Mouse (Mus musculus) MEL-GATA-1-ER (cell line): ENCODE measurements around the gene Atg16l1.
"Not testable (repeated sequence)": the region's sequence is repeated elsewhere in the genome, so short reads cannot be mapped to it uniquely, and the experiment has no call there.

Experiments
- DNase-seq: peaks from one replicate; pipeline ENCODE4 v3.0.0-alpha.2; 2012; ENCODE audit warnings: low read depth; ENCODE audit errors: extremely low read depth

Gene Atg16l1

DNA sequence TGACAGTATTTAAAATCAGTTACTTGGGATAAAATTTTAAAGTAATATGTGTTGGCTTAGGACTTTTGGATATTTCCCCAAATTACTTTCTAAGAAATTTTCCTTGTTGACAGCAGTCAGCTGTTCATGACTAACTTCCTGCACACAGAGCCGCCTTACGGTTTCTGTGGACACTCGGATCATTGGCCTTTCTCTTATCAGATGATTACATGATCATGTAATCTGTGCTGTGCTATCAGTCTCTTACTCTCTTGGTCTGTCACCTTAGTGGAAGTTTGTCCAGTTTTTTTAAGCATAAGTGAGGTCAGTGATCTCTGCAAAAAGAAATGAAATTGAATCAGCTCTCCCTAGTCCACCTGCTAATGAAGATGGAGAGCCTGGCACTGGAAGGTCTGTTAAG lies 16.1 kb downstream of the Atg16l1 start:
- DNase-seq: no peak

DNA sequence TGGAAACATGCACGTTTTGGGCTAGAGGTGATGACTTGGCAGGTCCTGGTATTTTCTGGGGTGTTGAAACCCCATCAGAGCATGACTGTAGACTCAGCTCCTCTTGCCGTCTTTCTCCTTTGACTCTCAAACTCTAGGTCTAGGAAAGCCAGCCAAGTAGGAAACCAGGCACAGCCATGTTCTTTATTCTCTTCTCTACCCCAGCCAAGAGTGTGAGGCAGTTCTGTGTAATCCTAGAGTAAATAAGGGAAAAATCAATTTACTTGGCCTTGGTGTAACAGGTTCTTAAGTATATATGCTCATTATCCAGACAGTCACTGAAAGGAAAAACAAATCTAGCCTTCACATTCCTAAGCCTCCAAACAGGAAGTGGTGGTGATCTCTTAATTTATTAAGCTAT lies 17.7 kb downstream of the Atg16l1 start:
- DNase-seq: no peak

DNA sequence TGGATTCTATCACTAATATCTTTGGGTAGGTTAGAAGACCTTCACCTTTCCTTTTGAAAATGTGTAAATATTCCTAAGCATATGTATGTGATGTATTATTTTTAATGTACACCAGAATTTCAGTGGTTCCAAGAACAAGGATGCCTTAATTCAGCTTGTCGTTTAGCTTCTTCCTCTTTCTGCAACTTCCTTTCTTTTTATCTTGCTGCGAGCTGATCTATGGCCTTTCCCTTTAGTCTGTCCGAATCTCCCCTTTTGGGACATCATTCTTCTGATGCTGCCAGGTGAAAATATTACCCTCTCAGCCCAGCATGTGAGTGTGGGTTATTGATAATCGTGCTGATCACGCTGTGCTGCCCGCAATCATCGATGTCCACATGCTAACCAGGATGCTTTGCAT lies 19.2 kb downstream of the Atg16l1 start:
- DNase-seq: peak; percentile 48

DNA sequence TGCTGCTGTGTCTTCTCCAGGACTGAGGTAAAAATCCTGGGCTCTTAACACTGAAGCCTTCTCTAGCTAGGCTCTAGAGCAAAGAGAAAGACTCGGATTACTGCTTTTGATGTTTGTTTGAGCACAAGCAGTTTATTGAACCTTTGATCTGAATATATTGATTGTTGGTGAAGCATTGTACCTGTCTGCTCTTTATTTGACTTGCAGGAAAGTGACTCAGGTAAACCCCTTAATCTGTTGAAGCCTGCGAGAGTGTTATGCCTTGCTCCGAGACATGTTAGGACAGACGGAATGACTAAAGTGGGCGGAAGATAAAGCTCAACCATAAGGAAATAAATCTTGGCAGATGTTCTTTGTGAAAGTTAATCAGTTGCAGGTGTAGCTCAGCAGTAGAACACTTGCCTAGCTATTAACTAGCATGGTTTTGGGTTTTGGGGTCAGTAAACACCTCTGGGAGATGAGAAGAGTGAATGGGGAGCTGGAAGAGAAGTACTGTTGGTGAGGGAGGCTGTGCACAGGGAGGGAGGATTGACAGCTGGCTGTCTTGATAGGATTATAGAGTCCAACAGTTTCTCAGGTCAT lies 23.6 kb downstream of the Atg16l1 start:
- no peak for DNase-seq

DNA sequence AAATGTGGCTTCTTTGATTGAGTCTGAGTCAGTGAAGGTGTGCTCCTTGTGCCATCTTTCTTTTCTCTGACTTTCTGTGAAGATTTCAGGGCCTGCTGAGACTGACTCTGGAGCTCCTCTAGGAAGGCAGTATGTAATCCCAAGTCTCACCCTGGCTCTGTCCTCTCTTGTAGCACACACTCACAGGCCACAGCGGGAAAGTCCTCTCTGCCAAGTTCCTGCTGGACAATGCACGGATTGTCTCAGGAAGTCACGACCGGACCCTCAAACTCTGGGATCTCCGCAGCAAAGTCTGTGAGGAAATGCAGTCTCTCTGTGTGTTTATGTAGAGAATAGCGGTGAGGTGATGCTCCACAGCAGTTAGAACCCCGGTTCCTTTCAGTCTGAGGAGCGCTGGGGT lies 30.0 kb downstream of the Atg16l1 start:
- DNase-seq: no peak

DNA sequence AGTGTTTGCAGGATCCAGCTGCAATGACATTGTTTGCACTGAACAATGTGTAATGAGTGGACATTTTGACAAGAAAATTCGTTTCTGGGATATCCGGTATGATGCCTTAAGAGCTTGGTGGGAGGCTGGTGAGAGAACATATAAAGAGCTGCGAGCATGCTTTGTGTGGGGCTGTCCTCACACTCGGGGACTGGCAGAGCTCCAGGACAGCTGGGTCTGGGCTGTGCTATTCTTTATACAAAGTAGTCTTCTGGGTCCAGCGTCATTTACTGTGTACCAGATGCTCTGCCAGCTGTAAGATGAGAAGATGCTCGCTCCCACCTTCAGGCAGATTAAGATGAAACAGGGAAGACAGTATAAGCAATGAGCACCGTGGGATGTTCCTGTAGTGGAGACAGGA lies 30.6 kb downstream of the Atg16l1 start:
- DNase-seq: no peak

DNA sequence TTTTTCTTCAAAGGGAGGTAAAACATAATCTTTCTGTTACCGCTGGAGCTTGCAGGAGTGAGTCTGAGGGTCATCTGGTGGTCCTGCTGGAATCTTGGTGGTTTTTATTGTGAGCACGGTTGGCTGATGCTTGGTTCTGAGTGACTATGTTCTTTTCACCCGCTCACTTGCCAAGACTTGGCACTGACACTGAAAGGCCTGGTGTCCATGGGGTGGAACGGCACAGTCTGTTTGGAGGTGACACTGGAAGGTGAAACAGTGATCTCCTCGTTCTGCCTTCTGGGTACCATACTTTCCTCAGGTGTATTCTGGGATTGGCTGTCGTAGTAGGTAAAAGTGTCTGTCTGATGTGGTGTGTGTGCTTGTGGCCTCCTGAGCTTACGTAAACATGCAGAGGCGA lies 34.0 kb downstream of the Atg16l1 start:
- no peak for DNase-seq

DNA sequence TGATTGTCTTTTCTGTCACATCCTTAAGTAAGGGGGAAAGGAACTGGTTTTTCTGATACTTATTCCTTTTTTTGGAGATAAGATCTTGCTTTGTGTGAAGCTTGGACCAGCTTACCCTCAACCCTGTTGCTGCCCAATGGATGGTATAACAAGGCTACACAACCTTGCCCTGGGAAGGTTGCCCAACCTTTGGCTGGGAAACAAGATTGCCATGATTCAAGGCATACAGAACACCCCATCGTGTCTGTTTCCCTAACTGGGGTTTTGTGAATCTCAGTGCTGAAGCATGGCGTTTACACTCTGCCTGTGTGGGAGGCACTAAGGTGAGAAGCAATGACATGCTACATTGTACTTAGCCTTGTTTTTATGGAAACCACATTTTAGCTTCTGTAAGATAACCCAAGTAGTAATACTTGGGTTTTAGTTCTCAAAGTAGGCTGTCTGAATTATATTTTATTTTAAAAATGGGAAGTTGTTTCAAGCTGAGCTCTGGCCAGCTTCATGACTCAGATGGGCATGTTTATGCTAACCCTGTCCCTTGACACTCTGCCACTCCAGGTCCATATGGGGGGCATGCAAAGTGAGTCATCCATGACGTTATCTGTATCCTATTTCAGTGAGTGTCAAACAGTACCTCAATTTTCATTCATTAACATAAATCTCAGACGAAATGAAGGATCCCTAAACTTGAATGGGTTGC lies 36.9 kb downstream of the Atg16l1 start:
- no peak for DNase-seq

DNA sequence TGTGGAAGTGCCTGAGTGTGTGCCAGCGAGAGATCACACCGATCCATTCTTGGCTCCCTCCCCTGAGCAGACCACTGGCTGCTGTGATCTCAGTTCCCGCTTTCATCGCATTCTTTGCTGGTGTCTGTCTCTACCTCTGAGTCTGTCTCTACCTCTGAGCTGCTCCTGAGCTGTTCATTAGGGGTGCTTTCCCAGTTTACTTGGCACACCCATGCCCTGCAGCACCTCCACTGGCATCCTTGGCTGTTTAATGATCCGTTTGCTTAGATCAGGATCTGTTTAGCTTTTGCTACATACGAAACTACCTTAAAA lies 37.4 kb downstream of the Atg16l1 start:
- DNase-seq: no peak

DNA sequence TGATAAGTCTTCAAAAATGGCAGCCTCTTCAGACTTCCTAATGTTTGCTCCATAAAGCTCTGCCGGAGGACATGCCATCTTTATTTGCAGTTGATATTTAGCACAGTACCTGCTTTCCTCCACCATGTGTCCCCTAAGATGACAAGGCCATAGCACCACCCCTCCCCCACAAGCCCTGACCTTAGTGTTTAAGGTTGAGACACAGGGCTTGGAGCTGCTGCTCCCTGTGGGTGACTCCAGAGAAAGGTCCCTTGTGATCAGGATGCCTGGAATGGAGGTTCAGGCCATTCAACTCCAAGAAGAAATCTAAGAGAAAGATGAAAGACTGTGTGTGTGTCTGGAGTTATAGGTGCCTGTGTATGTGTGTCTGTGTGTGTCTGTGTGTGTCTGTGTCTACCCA lies 42.0 kb downstream of the Atg16l1 start:
- no peak for DNase-seq

DNA sequence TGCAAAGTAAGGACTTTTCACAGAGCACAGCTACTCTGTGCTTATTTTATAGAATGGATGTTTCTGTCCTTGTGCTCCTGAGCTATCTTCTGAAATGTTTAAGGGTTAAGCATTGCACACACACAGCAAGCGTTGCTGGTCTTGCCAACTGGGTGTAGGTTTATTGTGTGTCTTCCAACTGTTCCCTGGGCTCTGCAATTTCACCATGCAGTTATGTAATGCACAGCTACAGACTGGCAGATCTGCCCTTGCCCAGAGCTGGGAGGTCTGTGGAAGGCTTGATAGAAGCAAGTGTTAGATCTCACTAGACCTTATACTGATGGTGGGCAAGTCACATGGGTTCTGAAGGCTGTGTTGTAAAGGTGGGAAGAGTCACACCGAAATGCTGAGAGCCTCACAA lies 42.6 kb downstream of the Atg16l1 start:
- no peak for DNase-seq

- DNase-seq: no peak
Observed at GRCm38 (mm10) chr1:87803576-87803975, 47.9 kb downstream of the Atg16l1 start, which contains the start of gene Sag. TSS of gene Sag (plus strand) at chr1:87803680.

- no peak for DNase-seq
Observed at GRCm38 (mm10) chr1:87807751-87808150, 52.1 kb downstream of the Atg16l1 start.

DNA sequence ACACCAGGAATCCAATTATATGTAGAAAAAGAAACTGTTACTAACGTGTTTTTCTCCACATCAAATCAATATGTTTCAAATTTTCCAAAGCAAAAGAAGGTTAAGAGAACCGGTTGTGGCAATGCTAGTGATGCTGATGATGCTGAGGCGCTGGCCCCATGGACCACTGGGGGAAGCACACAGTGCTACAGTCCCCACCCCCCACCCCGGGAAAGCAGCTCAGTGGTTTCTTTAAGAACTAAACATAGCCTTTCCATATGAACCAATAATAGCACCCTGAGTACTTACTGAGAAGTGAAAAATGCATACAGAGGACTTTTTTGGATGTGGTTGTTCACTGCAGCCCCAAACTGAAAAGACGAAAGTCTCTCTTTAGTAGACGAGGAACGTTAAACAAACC lies 55.7 kb downstream of the Atg16l1 start:
- no peak for DNase-seq

GRCm38 (mm10) chr1:87812061-87812460 lies 56.4 kb downstream of the Atg16l1 start:
- DNase-seq: no peak

DNA sequence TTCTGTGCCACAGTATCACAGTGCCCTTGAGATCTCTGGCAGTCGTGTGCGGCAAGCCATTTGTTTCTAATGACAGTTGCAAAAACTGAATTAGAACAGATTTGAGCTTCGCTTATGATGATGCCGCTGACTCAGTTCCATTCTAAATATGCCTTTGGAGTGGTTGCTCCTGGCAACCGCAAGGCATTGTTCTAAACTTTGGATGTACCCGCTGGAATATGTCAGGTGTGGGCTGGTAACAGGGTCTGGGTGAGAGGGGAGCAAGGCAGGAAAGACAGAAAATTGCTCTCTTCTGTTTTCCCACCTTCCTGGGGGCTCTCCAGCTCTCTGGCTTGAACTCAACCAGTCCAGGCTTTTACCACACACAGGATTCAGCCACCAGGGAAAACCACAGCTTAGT lies 57.5 kb downstream of the Atg16l1 start:
- DNase-seq: no peak

GRCm38 (mm10) chr1:87813681-87814080 lies 58.0 kb downstream of the Atg16l1 start:
- DNase-seq: no peak

GRCm38 (mm10) chr1:87824420-87824995 lies 68.8 kb downstream of the Atg16l1 start:
- DNase-seq: no peak

DNA sequence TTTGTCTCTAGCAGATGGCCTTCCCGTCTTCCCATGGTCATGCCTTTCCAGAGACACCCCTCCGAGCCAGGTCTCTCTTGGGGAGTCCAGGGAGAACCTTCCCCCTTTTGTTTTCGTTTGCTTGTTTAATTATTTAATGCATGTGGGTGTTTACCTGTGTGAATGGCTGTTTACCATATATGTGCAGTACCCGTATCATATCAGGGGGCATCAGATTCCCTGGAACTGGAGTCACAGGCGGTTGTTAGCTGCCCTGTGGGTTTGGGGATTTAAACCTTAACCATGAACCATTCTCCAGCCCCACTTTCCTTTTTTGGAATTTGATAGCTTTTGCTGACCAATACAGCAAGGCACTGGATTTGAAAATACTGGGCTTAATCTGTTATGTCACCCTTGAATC lies 69.6 kb downstream of the Atg16l1 start:
- no peak for DNase-seq

- no peak for DNase-seq
Observed at GRCm38 (mm10) chr1:87825991-87826390, 70.3 kb downstream of the Atg16l1 start.

DNA sequence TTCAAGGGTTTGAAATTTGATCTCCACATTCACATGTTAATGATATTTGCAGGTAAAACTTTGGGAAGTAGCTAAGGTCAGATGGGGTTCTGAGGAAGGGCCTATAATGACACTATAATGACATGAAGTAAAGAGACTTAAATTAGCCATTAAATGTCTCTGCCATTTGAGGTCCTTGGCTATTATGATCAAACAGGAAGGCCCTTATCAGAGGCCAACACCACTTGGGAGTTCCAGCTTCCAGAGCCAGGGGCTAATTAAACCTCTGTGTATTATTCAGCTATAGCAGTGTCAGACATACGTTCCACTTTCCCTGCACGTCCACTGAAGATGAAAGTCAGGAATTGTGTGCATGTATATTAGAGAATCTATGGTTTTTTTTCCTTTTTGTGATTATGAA lies 70.8 kb downstream of the Atg16l1 start:
- no peak for DNase-seq

DNA sequence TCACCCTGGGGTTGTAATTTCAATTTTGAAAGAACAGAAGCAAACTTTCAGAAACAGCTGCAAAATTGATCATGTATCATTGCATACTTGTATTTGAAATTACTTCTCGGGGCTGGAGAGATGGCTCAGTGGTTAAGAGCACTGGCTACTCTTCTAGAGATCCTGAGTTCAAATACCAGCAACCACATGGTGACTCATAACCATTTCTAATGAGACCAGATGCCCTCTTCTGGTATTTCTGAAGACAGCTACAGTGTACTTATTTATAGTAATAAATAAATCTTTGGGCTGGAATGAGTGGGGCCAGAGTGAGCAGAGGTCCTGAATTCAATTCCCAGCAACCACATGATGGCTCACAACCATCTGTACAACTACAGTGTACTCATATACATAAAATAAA lies 71.8 kb downstream of the Atg16l1 start:
- not testable (repeated sequence) for DNase-seq

GRCm38 (mm10) chr1:87828185-87828584 lies 72.5 kb downstream of the Atg16l1 start:
- DNase-seq: peak; percentile 82
